Mouse (Mus musculus): ENCODE results near the gene Phxr2. TPM values are rescaled to one million over a fixed set of nuclear protein-coding genes. Genes with fewer than 3 reads are reported as not detected.

Gene Phxr2
- polyA plus RNA-seq (2014; fragmentation: Nextera tagmentation; extraction: Ambion mirVana): not detected in 2 replicates

- DNase-seq (ENCODE audit: low spot score): no peak
- H3K4me2 ChIP-seq (ENCODE audit: low read depth, low read length): no peak within 1 kb of the TSS
- no peak within 1 kb of the TSS for H3K27ac ChIP-seq (replicated peaks; ENCODE audit: low read depth, low read length)
- H3K36me3 ChIP-seq (replicated peaks; ENCODE audit: control insufficient read depth, insufficient read depth, low read depth, low read length): no peaks in the 10 kb centered on the region; the same call in none of the 2 replicates
- no peak within 1 kb of the TSS for H3K4me3 ChIP-seq (ENCODE audit: low read depth, low read length)
- ATAC-seq (replicated peaks; ENCODE audit: insufficient number of reproducible peaks, low FRiP score, low TSS enrichment, low read depth): no peak
- no peak within 1 kb of the TSS for H3K9ac ChIP-seq (replicated peaks; ENCODE audit: low read length)
- no peaks in the 10 kb centered on the region for H3K4me1 ChIP-seq (ENCODE audit: control insufficient read depth, insufficient read depth, low read length)
- H3K27me3 ChIP-seq (ENCODE audit: control insufficient read depth, insufficient read depth, low read length): no peaks in the 10 kb centered on the region
- WGBS: 86% methylated on average over 4 of the region's 4 CpGs
- no peaks in the 10 kb centered on the region for H3K9me3 ChIP-seq (replicated peaks; ENCODE audit: control insufficient read depth, low read length)
Measured at GRCm38 (mm10) chr10:99126225-99126624, at the start of gene Phxr2. Gene Phxr2 (minus strand): TSS chr10:99126325.

- no peaks in the 10 kb centered on the region for H3K36me3 ChIP-seq (replicated peaks; ENCODE audit: control insufficient read depth, insufficient read depth, low read depth, low read length)
- no peaks in the 10 kb centered on the region for H3K27me3 ChIP-seq (ENCODE audit: control insufficient read depth, insufficient read depth, low read length)
- H3K9me3 ChIP-seq (replicated peaks; ENCODE audit: control insufficient read depth, low read length): no peaks in the 10 kb centered on the region
- no peak overlapping the region for H3K4me3 ChIP-seq (ENCODE audit: low read depth, low read length)
- ATAC-seq (replicated peaks; ENCODE audit: insufficient number of reproducible peaks, low FRiP score, low TSS enrichment, low read depth) (no peak), DNase-seq (ENCODE audit: low spot score) (no peak)
- H3K4me2 ChIP-seq (ENCODE audit: low read depth, low read length): no peak overlapping the region
- no peaks in the 10 kb centered on the region; the same call in 1 of the 2 replicates for H3K4me1 ChIP-seq (ENCODE audit: control insufficient read depth, insufficient read depth, low read length)
- H3K9ac ChIP-seq (replicated peaks; ENCODE audit: low read length): no peak overlapping the region
- WGBS: 33% methylated on average over 7 of the region's 7 CpGs
- H3K27ac ChIP-seq (replicated peaks; ENCODE audit: low read depth, low read length): no peak overlapping the region
Measured at GRCm38 (mm10) chr10:99172906-99173507, 46.9 kb upstream of the Phxr2 start.

- peak overlapping the region; percentile 10; the same call in 1 of the 2 replicates for H3K9ac ChIP-seq (replicated peaks; ENCODE audit: low read length)
- peak; percentile 54 for DNase-seq (ENCODE audit: low spot score)
- no peaks in the 10 kb centered on the region for H3K9me3 ChIP-seq (replicated peaks; ENCODE audit: control insufficient read depth, low read length)
- no peak overlapping the region for H3K4me3 ChIP-seq (ENCODE audit: low read depth, low read length)
- WGBS: 9% methylated on average over 12 of the region's 12 CpGs
- 0 out of 2 replicates have a peak overlapping the region, but pooled peaks have one; percentile 47 for H3K27ac ChIP-seq (replicated peaks; ENCODE audit: low read depth, low read length)
- no peaks in the 10 kb centered on the region for H3K36me3 ChIP-seq (replicated peaks; ENCODE audit: control insufficient read depth, insufficient read depth, low read depth, low read length)
- H3K4me2 ChIP-seq (ENCODE audit: low read depth, low read length): peak overlapping the region; percentile 23
- no peaks in the 10 kb centered on the region for H3K27me3 ChIP-seq (ENCODE audit: control insufficient read depth, insufficient read depth, low read length)
- peak; percentile 62; the same call in 1 of the 2 replicates for ATAC-seq (replicated peaks; ENCODE audit: insufficient number of reproducible peaks, low FRiP score, low TSS enrichment, low read depth)
- no peaks in the 10 kb centered on the region; the same call in 1 of the 2 replicates for H3K4me1 ChIP-seq (ENCODE audit: control insufficient read depth, insufficient read depth, low read length)
Measured at GRCm38 (mm10) chr10:99171961-99172497, 45.9 kb upstream of the Phxr2 start.

GRCm38 (mm10) chr10:99169765-99170129 is 43.6 kb upstream of the Phxr2 start:
- ATAC-seq (replicated peaks; ENCODE audit: insufficient number of reproducible peaks, low FRiP score, low TSS enrichment, low read depth) (no peak), DNase-seq (ENCODE audit: low spot score) (no peak)
- H3K36me3 ChIP-seq (replicated peaks; ENCODE audit: control insufficient read depth, insufficient read depth, low read depth, low read length): no peaks in the 10 kb centered on the region
- no peaks in the 10 kb centered on the region for H3K9me3 ChIP-seq (replicated peaks; ENCODE audit: control insufficient read depth, low read length)
- H3K9ac ChIP-seq (replicated peaks; ENCODE audit: low read length): no peak overlapping the region
- no peak overlapping the region for H3K4me3 ChIP-seq (ENCODE audit: low read depth, low read length)
- H3K27me3 ChIP-seq (ENCODE audit: control insufficient read depth, insufficient read depth, low read length): no peaks in the 10 kb centered on the region
- H3K4me1 ChIP-seq (ENCODE audit: control insufficient read depth, insufficient read depth, low read length): no peaks in the 10 kb centered on the region; the same call in 1 of the 2 replicates
- WGBS: 89% methylated on average over 5 of the region's 5 CpGs
- H3K27ac ChIP-seq (replicated peaks; ENCODE audit: low read depth, low read length): no peak overlapping the region
- no peak overlapping the region for H3K4me2 ChIP-seq (ENCODE audit: low read depth, low read length)

GRCm38 (mm10) chr10:99168840-99169764 is 43.0 kb upstream of the Phxr2 start:
- 79% methylated on average over 11 of the region's 11 CpGs for WGBS
- Histone ChIP-seq H3K4me1 (ENCODE audit: control insufficient read depth, insufficient read depth, low read length) (no peaks in the 10 kb centered on the region; the same call in 1 of the 2 replicates), H3K36me3 (replicated peaks; ENCODE audit: control insufficient read depth, insufficient read depth, low read depth, low read length) (no peaks in the 10 kb centered on the region), H3K4me2 (ENCODE audit: low read depth, low read length) (no peak overlapping the region), H3K27ac (replicated peaks; ENCODE audit: low read depth, low read length) (no peak overlapping the region), H3K4me3 (ENCODE audit: low read depth, low read length) (no peak overlapping the region), H3K27me3 (ENCODE audit: control insufficient read depth, insufficient read depth, low read length) (no peaks in the 10 kb centered on the region), H3K9ac (replicated peaks; ENCODE audit: low read length) (no peak overlapping the region), H3K9me3 (replicated peaks; ENCODE audit: control insufficient read depth, low read length) (no peaks in the 10 kb centered on the region)
- DNase-seq (ENCODE audit: low spot score) (peak; percentile 42), ATAC-seq (replicated peaks; ENCODE audit: insufficient number of reproducible peaks, low FRiP score, low TSS enrichment, low read depth) (no peak)

- no peak for DNase-seq (ENCODE audit: low spot score)
- H3K36me3 ChIP-seq (replicated peaks; ENCODE audit: control insufficient read depth, insufficient read depth, low read depth, low read length): no peaks in the 10 kb centered on the region
- no peak overlapping the region for H3K9ac ChIP-seq (replicated peaks; ENCODE audit: low read length)
- H3K27ac ChIP-seq (replicated peaks; ENCODE audit: low read depth, low read length): no peak overlapping the region
- H3K4me1 ChIP-seq (ENCODE audit: control insufficient read depth, insufficient read depth, low read length): no peaks in the 10 kb centered on the region; the same call in 1 of the 2 replicates
- no peaks in the 10 kb centered on the region for H3K27me3 ChIP-seq (ENCODE audit: control insufficient read depth, insufficient read depth, low read length)
- H3K4me2 ChIP-seq (ENCODE audit: low read depth, low read length): no peak overlapping the region
- no peak for ATAC-seq (replicated peaks; ENCODE audit: insufficient number of reproducible peaks, low FRiP score, low TSS enrichment, low read depth)
- no peaks in the 10 kb centered on the region for H3K9me3 ChIP-seq (replicated peaks; ENCODE audit: control insufficient read depth, low read length)
- H3K4me3 ChIP-seq (ENCODE audit: low read depth, low read length): no peak overlapping the region
- WGBS: 72% methylated on average over 6 of the region's 6 CpGs
Measured at GRCm38 (mm10) chr10:99168404-99168803, 42.3 kb upstream of the Phxr2 start.

GRCm38 (mm10) chr10:99166392-99166791 is 40.3 kb upstream of the Phxr2 start:
- Histone ChIP-seq H3K4me2 (ENCODE audit: low read depth, low read length) (no peak overlapping the region), H3K9me3 (replicated peaks; ENCODE audit: control insufficient read depth, low read length) (no peaks in the 10 kb centered on the region), H3K4me3 (ENCODE audit: low read depth, low read length) (no peak overlapping the region), H3K36me3 (replicated peaks; ENCODE audit: control insufficient read depth, insufficient read depth, low read depth, low read length) (no peaks in the 10 kb centered on the region), H3K27ac (replicated peaks; ENCODE audit: low read depth, low read length) (no peak overlapping the region), H3K27me3 (ENCODE audit: control insufficient read depth, insufficient read depth, low read length) (no peaks in the 10 kb centered on the region), H3K9ac (replicated peaks; ENCODE audit: low read length) (no peak overlapping the region), H3K4me1 (ENCODE audit: control insufficient read depth, insufficient read depth, low read length) (no peaks in the 10 kb centered on the region; the same call in 1 of the 2 replicates)
- no peak for ATAC-seq (replicated peaks; ENCODE audit: insufficient number of reproducible peaks, low FRiP score, low TSS enrichment, low read depth)
- no peak for DNase-seq (ENCODE audit: low spot score)
- WGBS: 67% methylated on average over 3 of the region's 3 CpGs

Data from embryonic facial prominence, embryonic 11.5 days (tissue).